Mouse (Mus musculus) bone marrow, adult 2 months (tissue): ENCODE measurements around the gene 1700025G04Rik.

Experiments
- CTCF ChIP-seq: fragments of 200-500 bp; IDR thresholded peaks from 2 replicates; pipeline ENCODE4 v1.5.1; 2011; ENCODE audit warnings: low read length, control low read depth; ENCODE audit not compliant: control insufficient read depth, insufficient read depth
- POLR2A ChIP-seq: fragments of 200-500 bp; IDR thresholded peaks from 2 replicates; pipeline ENCODE4 v1.6.1; 2011; ENCODE audit warnings: low read depth, mild to moderate bottlenecking, control low read depth, low read length, borderline replicate concordance; ENCODE audit not compliant: control insufficient read depth

DNA sequence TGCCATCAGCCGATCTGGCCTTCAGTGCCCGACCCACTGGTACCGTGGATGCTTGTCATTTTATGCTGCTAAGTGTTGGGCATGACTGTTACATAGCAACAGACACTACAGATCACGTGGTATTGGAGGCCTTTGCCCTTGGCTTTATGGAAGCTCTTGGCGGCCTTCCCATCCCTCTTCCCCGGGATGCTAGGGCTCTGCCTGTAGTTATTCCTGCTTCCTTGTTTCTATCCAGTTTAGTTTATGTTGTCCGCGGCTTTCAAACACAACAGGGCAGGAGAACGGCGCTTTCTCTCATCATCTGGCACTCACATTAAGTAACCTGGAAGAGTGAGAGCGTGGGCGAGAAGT is 226.2 kb downstream of the 1700025G04Rik start:
- TF ChIP-seq CTCF (no peak), POLR2A (no peak)
